Mouse (Mus musculus): ENCODE measurements around the gene Pak1ip1.
"Not testable (repeated sequence)": the region's sequence is repeated elsewhere in the genome, so short reads cannot be mapped to it uniquely, and the experiment has no call there.

Pak1ip1 gene

GRCm38 (mm10) chr13:41000926-41001639 lies at the start of gene Pak1ip1:
Gene Pak1ip1 (plus strand): TSS chr13:41001023.
- peak; percentile 94 to 99 for DNase-seq (ENCODE audit: inconsistent age in 2 of 2, low spot score in 1 of 2)

DNA sequence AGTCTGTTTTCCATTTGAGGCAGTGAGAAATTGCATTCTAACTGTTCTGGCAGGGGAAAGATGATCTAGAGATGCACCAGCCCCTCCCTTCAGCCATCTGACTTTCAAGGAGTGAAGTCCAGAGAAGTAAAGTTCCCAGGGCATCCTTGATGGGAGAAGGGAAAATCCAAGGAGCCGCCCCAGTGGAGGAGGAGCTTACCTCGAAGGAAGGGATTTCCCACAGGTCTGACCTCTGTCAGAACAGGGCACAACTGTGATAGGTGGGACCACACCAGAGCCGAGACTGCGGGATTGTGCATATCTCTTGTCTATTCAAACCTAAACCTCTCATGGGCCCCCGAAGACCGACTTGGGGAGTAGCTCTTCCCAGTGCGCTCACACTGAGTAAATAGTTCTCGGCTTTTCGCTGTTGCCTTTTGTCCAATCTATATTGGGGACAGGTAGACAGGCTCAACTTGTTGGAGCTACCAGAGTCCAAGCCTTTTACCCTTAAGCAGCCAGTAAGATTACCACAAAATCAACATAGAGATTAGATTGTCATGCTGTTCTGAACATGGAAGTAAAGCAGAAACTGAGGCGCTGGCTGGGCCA lies 49.3 kb upstream of the Pak1ip1 start:
- DNase-seq (ENCODE audit: inconsistent age in 2 of 2, low spot score in 1 of 2) = no peak

GRCm38 (mm10) chr13:40953231-40953630 lies 47.6 kb upstream of the Pak1ip1 start:
- DNase-seq (ENCODE audit: inconsistent age in 2 of 2, low spot score in 1 of 2) = no peak

GRCm38 (mm10) chr13:40955773-40956172 lies 45.0 kb upstream of the Pak1ip1 start:
- no peak for DNase-seq (ENCODE audit: inconsistent age in 2 of 2, low spot score in 1 of 2)

GRCm38 (mm10) chr13:40967609-40968008 lies 33.2 kb upstream of the Pak1ip1 start:
- DNase-seq (ENCODE audit: inconsistent age in 2 of 2, low spot score in 1 of 2) = no peak

GRCm38 (mm10) chr13:40968564-40968963 lies 32.3 kb upstream of the Pak1ip1 start:
- DNase-seq (ENCODE audit: inconsistent age in 2 of 2, low spot score in 1 of 2) = peak in 1 of 2 experiments; percentile 52

- no peak for DNase-seq (ENCODE audit: inconsistent age in 2 of 2, low spot score in 1 of 2)
Measured at GRCm38 (mm10) chr13:40969761-40970390, 30.9 kb upstream of the Pak1ip1 start.

GRCm38 (mm10) chr13:40971261-40971660 lies 29.6 kb upstream of the Pak1ip1 start:
- DNase-seq (ENCODE audit: inconsistent age in 2 of 2, low spot score in 1 of 2) = peak in 1 of 2 experiments; percentile 41

GRCm38 (mm10) chr13:40971831-40972230 lies 29.0 kb upstream of the Pak1ip1 start:
- DNase-seq (ENCODE audit: inconsistent age in 2 of 2, low spot score in 1 of 2) = no peak

DNA sequence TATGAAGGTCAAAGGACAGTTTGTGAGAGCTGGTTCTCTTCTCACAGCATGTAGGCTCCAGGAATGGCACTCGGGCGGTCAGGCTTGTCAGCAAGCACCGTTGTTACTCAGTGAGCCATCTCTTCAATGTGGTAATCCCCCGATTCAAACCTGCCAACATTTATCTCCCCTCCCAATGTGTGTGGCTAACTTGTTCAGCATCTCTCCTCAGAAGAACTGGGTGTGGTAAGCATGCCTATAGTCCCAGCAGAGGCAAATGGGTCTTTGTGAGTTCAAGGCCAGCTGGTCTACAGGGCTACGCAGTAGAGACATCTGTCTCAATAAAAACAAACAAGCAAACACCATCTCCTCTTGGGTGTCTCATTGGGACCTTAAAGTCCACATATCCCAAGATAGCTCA lies 27.8 kb upstream of the Pak1ip1 start:
- no peak for DNase-seq (ENCODE audit: inconsistent age in 2 of 2, low spot score in 1 of 2)

DNA sequence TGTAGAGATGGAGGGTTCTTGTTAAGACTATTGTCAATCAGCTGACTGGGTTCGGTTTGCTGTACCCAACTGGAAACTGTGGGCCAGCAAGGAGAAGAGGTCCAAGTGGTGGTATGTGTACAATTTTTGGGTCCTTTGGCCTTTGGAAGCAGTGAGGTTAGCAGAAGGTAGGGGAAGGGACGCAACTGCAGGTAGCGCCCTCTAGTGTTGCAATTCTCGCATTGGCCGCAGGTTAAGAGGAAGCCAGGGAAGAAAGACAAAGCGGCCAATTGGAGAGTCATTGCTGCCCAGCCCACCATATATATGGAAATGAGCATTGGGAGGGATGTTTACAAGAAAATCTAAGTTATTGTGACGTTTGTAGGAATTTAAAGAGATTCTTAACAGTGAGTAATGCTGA lies 23.2 kb upstream of the Pak1ip1 start:
- DNase-seq (ENCODE audit: inconsistent age in 2 of 2, low spot score in 1 of 2) = peak; percentile 54 to 84

DNA sequence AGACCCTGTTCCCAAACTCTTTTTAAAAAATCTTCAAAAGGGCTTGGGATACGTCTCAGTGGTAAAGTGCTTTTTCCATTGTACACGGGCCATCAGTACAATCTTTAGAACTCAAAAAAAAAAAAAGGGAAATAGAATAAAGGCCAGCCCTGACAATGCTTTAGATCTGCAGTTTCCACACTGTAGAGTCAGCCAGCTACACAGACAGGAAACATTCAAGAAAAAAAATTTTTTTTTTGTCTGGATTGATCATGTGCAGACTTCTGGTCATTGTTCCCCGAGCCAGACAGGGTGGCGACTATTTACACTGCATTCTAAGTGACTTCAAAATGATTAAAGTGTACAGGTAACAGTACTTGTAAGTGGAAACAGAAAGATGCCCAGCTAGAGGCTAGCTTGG lies 22.2 kb upstream of the Pak1ip1 start:
- DNase-seq (ENCODE audit: inconsistent age in 2 of 2, low spot score in 1 of 2) = no peak

DNA sequence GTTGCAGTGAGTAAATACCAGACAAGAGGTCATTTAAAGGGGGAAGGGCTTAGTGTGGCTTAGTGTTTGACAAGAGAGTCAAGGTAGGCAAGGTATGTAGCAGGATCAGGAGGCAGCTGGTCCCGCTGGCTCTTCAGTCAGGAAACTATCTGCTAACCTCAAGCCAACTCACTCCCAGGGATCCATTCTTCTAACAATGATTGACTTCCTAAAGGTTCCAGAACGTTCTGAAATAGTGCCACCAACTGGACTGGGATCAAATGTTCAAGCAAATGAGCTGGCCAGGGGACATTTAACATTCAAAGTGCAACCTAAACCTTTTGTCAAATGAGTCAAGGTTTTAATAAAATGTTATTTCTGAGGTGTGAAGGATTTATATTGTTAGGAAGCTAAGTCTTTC lies 21.5 kb upstream of the Pak1ip1 start:
- no peak for DNase-seq (ENCODE audit: inconsistent age in 2 of 2, low spot score in 1 of 2)

DNA sequence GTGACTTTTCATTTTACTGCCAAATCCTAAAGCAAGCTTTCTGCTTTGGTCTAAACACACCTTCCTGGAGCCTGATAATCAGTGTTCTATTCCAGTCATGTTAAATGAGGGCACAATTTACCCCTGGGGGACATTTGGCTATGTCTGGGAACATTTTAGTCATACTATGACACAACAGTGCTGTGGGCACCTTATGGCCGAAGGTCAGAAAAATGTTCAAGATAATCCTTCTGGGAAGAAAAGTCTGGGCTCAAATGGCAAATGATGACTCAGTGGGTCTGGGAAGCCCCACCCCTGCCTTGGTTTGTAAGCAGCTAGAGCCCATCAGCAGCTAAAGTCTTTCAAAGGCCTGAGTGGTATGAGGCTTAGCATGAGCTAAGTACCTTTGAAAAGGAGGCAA lies 18.1 kb upstream of the Pak1ip1 start:
- DNase-seq (ENCODE audit: inconsistent age in 2 of 2, low spot score in 1 of 2) = peak; percentile 56 to 65

- DNase-seq (ENCODE audit: inconsistent age in 2 of 2, low spot score in 1 of 2) = no peak
Measured at GRCm38 (mm10) chr13:40986081-40986480, 14.7 kb upstream of the Pak1ip1 start.

DNA sequence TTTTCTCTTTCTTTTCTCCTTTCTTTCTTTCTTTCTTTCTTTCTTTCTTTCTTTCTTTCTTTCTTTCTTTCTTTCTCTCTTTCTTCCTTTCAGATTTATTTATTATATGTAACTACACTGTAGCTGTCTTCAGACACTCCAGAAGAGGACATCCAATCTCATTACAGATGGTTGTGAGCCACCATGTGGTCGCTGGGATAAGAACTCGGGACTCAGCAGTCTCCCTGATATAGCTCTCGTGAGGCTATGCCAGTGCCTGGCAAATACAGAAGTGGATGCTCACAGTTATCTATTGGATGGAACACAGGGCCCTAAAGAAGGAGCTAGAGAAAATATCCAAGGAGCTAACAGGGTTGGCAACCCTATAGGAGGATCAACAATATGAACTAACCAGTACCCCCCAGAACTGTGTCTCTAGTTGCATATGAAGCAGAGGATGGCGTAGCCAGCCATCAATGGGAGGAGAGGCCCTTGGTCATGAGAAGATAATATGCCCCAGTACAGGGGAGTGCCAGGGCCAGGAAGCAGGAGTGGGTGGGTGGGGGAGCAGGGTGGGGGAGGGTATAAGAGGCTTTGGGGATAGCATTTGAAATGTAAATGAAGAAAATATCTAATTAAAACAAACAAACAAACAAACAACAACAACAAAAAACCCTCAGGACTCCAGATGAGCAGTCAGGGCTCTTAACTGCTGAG lies 13.1 kb upstream of the Pak1ip1 start:
- DNase-seq (ENCODE audit: inconsistent age in 2 of 2, low spot score in 1 of 2) = not testable (repeated sequence)

GRCm38 (mm10) chr13:40988418-40988817 lies 12.4 kb upstream of the Pak1ip1 start:
- DNase-seq (ENCODE audit: inconsistent age in 2 of 2, low spot score in 1 of 2) = no peak

- DNase-seq (ENCODE audit: inconsistent age in 2 of 2, low spot score in 1 of 2) = peak; percentile 37 to 71
Measured at GRCm38 (mm10) chr13:40994487-40995263, 6.1 kb upstream of the Pak1ip1 start.

DNA sequence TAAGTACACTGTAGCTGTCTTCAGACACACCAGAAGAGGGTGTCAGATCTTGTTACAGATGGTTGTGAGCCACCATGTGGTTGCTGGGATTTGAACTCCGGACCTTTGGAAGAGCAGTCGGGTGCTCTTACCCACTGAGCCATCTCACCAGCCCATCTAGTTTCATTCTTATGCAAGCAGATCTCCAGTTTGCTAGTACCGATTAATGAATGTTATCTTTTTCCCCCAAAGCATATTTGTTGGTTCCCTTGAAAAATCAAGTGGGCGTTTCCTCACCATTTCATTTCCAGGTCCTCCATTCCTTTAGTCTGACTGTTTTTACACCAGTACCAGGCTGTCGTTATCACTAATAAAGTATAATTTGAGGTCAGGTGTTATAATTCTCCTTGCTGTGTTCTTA lies 2.3 kb upstream of the Pak1ip1 start:
- not testable (repeated sequence) for DNase-seq (ENCODE audit: inconsistent age in 2 of 2, low spot score in 1 of 2)

GRCm38 (mm10) chr13:41000140-41000925 lies 490 bp upstream of the Pak1ip1 start:
- DNase-seq (ENCODE audit: inconsistent age in 2 of 2, low spot score in 1 of 2) = peak; percentile 64 to 87
